Mouse (Mus musculus): ENCODE data around the gene C130050O18Rik.

- TF ChIP-seq POLR2A (IDR thresholded peaks at IDR 0.05; ENCODE audit: extremely low read depth, insufficient read depth, low read length) (no peak), CTCF (IDR thresholded peaks at IDR 0.05; ENCODE audit: extremely low read depth, insufficient read depth, low read length) (no peak)
Measured at GRCm38 (mm10) chr5:139409412-139409811, 4.3 kb downstream of the C130050O18Rik start.
